Mouse (Mus musculus) cortical plate, adult 2 months (tissue): Measurements from ENCODE around the gene Pbld2. TPM values are rescaled to one million over a fixed set of nuclear protein-coding genes. Genes with fewer than 3 reads are reported as not detected.

ENCODE experiments used
- H3K27ac ChIP-seq: fragments of 200-500 bp; 2 replicates; pipeline ENCODE4 v1.5.1; 2012; ENCODE audit warnings: low read length, control low read depth, inconsistent platforms; ENCODE audit not compliant: insufficient read depth
- H3K4me1 ChIP-seq: fragments of 200-500 bp; 2 replicates; pipeline ENCODE4 v1.6.1; 2011; ENCODE audit warnings: low read length; ENCODE audit not compliant: control insufficient read depth, insufficient read depth
- H3K4me3 ChIP-seq: fragments of 200-500 bp; 2 replicates; pipeline ENCODE4 v1.5.1; 2011; ENCODE audit warnings: mild to moderate bottlenecking, low read length, control low read depth; ENCODE audit not compliant: insufficient read depth
- CTCF ChIP-seq: fragments of 200-500 bp; IDR thresholded peaks from 2 replicates; pipeline ENCODE4 v1.5.1; 2011; ENCODE audit warnings: mild to moderate bottlenecking, control low read depth, low read length; ENCODE audit not compliant: insufficient read depth; ENCODE audit errors: extremely low read depth
- POLR2A ChIP-seq: fragments of 200-500 bp; IDR thresholded peaks from 2 replicates; pipeline ENCODE4 v1.6.1; 2011; ENCODE audit warnings: mild to moderate bottlenecking, low read length, control low read depth; ENCODE audit not compliant: insufficient read depth; ENCODE audit errors: extremely low read depth
- polyA plus RNA-seq: library from polyadenylated mRNA; depleted of rRNA; stranded (reverse); fragments of >200 nt; gene quantifications from 2 replicates; pipeline ENCODE4 v1.2.3, GENCODE M21; 2012

The Pbld2 gene
- polyA plus RNA-seq, 1 experiment: 3.1 TPM

- TF ChIP-seq POLR2A (no peak), CTCF (no peak)
- peaks cover 2% of the 10 kb centered on the region; the same call in 1 of the 2 replicates for H3K4me1 ChIP-seq
- no peak overlapping the region for H3K27ac ChIP-seq
- no peak overlapping the region for H3K4me3 ChIP-seq
Measured at GRCm38 (mm10) chr10:63004556-63004955, 19.6 kb upstream of the Pbld2 start.

GRCm38 (mm10) chr10:63008193-63008592, 15.9 kb upstream of the Pbld2 start:
- Histone ChIP-seq H3K4me1 (no peaks in the 10 kb centered on the region; the same call in 1 of the 2 replicates), H3K27ac (no peak overlapping the region), H3K4me3 (no peak overlapping the region)
- TF ChIP-seq POLR2A (no peak), CTCF (no peak)

GRCm38 (mm10) chr10:63010268-63010667, 13.8 kb upstream of the Pbld2 start:
- H3K4me1 ChIP-seq: no peaks in the 10 kb centered on the region
- TF ChIP-seq POLR2A: no peak
- TF ChIP-seq CTCF: no peak
- no peak overlapping the region for H3K4me3 ChIP-seq
- no peak overlapping the region for H3K27ac ChIP-seq

- H3K4me3 ChIP-seq: no peak overlapping the region
- no peaks in the 10 kb centered on the region for H3K4me1 ChIP-seq
- TF ChIP-seq CTCF (no peak), POLR2A (no peak)
- no peak overlapping the region for H3K27ac ChIP-seq
Measured at GRCm38 (mm10) chr10:63011556-63011955, 12.6 kb upstream of the Pbld2 start.

DNA sequence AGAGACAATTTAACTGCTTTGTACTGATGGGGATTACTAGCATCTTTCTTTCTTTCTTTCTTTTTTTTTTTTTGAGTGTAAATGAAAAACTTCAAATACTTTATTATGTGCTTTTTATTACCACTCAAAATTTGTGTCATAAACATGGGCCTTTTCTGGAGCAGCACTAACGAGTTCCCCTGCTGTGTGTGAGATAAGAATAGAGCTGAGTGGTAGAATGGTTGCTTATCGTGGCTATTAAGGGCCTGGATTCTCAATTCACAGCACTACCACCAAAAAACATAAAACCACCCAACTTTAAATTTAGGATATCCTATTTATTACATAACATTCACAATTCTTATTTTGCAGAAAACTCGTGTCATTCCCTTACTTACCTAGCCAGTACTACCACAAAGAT, 10.6 kb upstream of the Pbld2 start:
- TF ChIP-seq CTCF (no peak), POLR2A (no peak)
- Histone ChIP-seq H3K4me1 (no peaks in the 10 kb centered on the region), H3K4me3 (no peak overlapping the region), H3K27ac (no peak overlapping the region)

DNA sequence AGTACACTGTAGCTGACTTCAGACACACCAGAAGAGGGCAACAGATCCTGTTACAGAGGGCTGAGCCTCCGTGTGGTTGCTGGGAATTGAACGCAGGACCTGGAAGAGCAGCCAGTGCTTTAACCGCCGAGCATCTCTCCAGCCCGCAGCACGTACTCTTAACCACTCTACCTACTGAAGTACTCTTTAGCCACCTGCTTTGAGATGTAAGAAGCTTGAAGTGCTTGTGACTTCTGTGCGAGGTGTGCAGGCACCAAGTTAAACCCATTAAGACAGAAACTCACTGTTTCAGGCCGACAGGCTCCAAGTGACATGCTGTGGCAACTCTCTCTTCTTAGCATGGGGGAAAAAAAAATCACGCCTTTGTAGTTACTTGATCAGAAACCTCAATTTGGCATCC, 9.9 kb upstream of the Pbld2 start:
- Histone ChIP-seq H3K4me1 (no peaks in the 10 kb centered on the region), H3K4me3 (no peak overlapping the region), H3K27ac (no peak overlapping the region)
- no peak for TF ChIP-seq CTCF
- no peak for TF ChIP-seq POLR2A

DNA sequence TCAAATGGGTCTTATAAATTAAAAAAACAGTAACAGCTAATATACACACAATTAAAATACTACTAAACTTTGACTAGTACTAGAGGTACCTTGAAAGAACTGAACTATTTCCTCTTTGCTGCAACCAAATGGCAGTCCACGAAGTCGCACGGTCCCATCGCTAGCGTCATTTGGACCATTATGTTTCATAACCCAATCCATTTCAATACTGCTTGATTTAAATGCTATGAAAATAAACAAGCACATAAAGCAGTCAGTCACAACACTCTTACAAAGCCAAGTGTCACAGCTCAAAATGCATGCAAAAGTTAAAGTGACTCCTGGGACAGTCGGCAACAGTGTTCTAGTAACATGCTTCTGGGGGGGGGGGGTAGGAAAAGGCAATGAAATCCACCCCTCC, 4.8 kb upstream of the Pbld2 start:
- Histone ChIP-seq H3K4me1 (peaks cover 4% of the 10 kb centered on the region), H3K27ac (no peak overlapping the region), H3K4me3 (no peak overlapping the region)
- TF ChIP-seq POLR2A: no peak
- no peak for TF ChIP-seq CTCF

GRCm38 (mm10) chr10:63021702-63022101, 2.4 kb upstream of the Pbld2 start:
- Histone ChIP-seq H3K27ac (no peak overlapping the region), H3K4me1 (peaks cover 4% of the 10 kb centered on the region), H3K4me3 (peak overlapping the region; percentile 72; the same call in 1 of the 2 replicates)
- no peak for TF ChIP-seq POLR2A
- TF ChIP-seq CTCF: no peak

DNA sequence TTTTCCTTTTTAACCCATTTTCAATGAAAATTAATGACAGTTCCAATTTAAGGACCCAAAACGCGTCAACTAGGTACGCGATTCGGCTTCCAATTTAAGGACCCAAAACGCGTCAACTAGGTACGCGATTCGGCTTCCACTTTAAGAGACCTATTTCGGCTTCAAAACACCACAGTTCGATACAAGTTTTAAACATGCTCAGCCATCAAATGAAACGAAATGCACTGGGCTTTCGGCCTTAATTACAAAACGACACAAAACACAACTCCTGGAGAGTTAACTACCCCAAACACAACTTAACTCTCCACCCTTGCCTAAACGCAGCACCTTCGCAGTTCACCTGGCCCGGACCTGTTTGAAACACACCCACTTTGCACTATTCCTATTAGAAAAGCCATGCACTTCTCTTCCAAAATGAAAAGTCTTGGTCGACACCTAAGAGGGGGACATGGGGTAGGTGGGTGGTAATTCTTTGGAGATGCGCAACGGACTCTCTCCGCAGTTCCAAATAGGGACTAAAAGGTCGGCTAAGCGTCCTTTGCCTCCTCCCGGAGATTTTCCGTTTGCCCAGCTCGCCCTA, 1.5 kb upstream of the Pbld2 start:
- TF ChIP-seq CTCF: no peak
- no peak for TF ChIP-seq POLR2A
- Histone ChIP-seq H3K4me1 (peaks cover 4% of the 10 kb centered on the region), H3K27ac (peak overlapping the region; percentile 99), H3K4me3 (peak overlapping the region; percentile 72)

DNA sequence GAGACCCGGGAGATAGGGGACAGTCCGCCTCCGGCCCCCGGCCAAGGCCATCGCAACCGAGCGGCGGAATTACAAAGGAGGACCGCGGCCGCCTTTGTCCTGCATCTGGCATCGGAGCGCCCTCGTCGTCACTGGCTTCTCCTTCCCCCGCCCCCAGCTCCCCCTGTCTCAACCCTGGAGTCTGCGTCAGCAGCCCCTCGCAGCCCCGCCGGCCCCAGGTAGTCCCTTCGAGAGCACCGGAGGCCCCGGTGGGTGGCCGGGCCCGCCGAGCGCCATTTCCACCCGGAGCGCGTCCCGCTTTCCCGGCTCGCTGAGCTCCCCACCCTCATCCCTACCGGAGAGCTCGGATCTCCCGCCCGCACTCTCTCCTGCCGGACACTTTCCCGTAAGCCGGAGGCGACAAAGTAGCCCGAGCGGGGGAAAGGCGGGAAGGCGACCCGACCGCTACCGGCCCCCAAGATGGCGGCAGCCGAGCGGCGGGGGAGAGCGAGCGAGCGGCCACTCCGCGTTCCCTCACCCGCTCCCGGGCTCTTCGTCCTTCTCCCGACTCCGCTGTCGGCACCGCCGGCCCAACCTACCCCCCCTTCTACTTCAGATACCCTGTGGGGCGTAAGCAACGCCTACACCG, 880 bp upstream of the Pbld2 start:
- TF ChIP-seq POLR2A: no peak
- no peak for TF ChIP-seq CTCF
- Histone ChIP-seq H3K4me3 (peak overlapping the region; percentile 72), H3K27ac (peak overlapping the region; percentile 99), H3K4me1 (peaks cover 4% of the 10 kb centered on the region)
